ENCODE assay signal across 8 mouse cellular contexts in genomic region chr11:74555716-74556374, GRCm38 (mm10). TPM values are rescaled to one million over a fixed set of nuclear protein-coding genes. Genes with fewer than 3 reads are reported as not detected.
DNase-seq lines count a peak whose midpoint lies in the region; ATAC-seq and TF ChIP-seq lines count a peak whose summit lies in the region.

No protein-coding gene starts in this region.

- no peak overlapping the region for H3K9ac ChIP-seq in hindbrain, embryonic 12.5 days
- H3K9ac ChIP-seq in lung, embryonic 16.5 days (ENCODE audit: low read length), result no peak overlapping the region

- no peaks in the 10 kb centered on the region for H3K27me3 ChIP-seq in hindbrain, embryonic 12.5 days
- no peaks in the 10 kb centered on the region for H3K27me3 ChIP-seq in lung, embryonic 16.5 days (ENCODE audit: control insufficient read depth, insufficient read depth, low read depth, low read length)
- no peaks in the 10 kb centered on the region for H3K27me3 ChIP-seq in spleen, adult 2 months (ENCODE audit: control insufficient read depth, insufficient read depth, low read length)

- 34% methylated on average over 9 of the region's 9 CpGs for WGBS in hindbrain, embryonic 12.5 days
- WGBS in lung, embryonic 16.5 days, result 34% methylated on average over 9 of the region's 9 CpGs
- WGBS in spleen, adult 2 months, result 13% methylated on average over 9 of the region's 9 CpGs

- no peaks in the 10 kb centered on the region for H3K9me3 ChIP-seq in hindbrain, embryonic 12.5 days (replicated peaks)
- H3K9me3 ChIP-seq in lung, embryonic 16.5 days (ENCODE audit: control insufficient read depth, low read length), result no peaks in the 10 kb centered on the region

- DNase-seq in right cerebral cortex, postnatal 10 days (ENCODE audit: low spot score in 2 of 2), result peak; percentile 48 to 50
- no peak for DNase-seq in right cerebral cortex, postnatal 14 days
- DNase-seq in spleen, adult 2 months (ENCODE audit: low read depth in 1 of 2, low spot score in 2 of 2), result peak in 1 of 2 experiments; percentile 61
- no peak for DNase-seq in layer of hippocampus, adult 11-12 months (ENCODE audit: low spot score)
- no peak for DNase-seq in left cerebral cortex, adult 8-10 months (ENCODE audit: low spot score in 2 of 2)

- TF ChIP-seq CTCF in embryonic fibroblast, embryonic 13.5 days (IDR thresholded peaks at IDR 0.05; ENCODE audit: borderline replicate concordance, insufficient read depth, low read length), result no peak
- TF ChIP-seq CTCF in spleen, adult 2 months (IDR thresholded peaks at IDR 0.05; ENCODE audit: extremely low read depth, insufficient read depth, insufficient read length, insufficient replicate concordance), result no peak

- H3K27ac ChIP-seq in embryonic fibroblast, embryonic 13.5 days (ENCODE audit: insufficient read depth, low read length), result 0 out of 2 replicates have a peak overlapping the region, but pooled peaks have one; percentile 3
- H3K27ac ChIP-seq in hindbrain, embryonic 12.5 days, result peak overlapping the region; percentile 44; the same call in 1 of the 2 replicates
- no peak overlapping the region for H3K27ac ChIP-seq in lung, embryonic 16.5 days (ENCODE audit: low read length)
- peak overlapping the region; percentile 36; the same call in 1 of the 2 replicates for H3K27ac ChIP-seq in spleen, adult 2 months (ENCODE audit: insufficient read depth, low read length)

- H3K4me1 ChIP-seq in embryonic fibroblast, embryonic 13.5 days (ENCODE audit: control insufficient read depth, insufficient read depth, low read length), result peaks cover 11% of the 10 kb centered on the region
- peaks cover 19% of the 10 kb centered on the region for H3K4me1 ChIP-seq in hindbrain, embryonic 12.5 days
- H3K4me1 ChIP-seq in lung, embryonic 16.5 days (replicated peaks; ENCODE audit: control insufficient read depth, insufficient read depth, low read length), result peaks cover 19% of the 10 kb centered on the region
- H3K4me1 ChIP-seq in spleen, adult 2 months (ENCODE audit: control insufficient read depth, insufficient read depth, insufficient read length), result peaks cover 13% of the 10 kb centered on the region; the same call in 1 of the 2 replicates

- H3K36me3 ChIP-seq in hindbrain, embryonic 12.5 days, result no peaks in the 10 kb centered on the region
- H3K36me3 ChIP-seq in lung, embryonic 16.5 days (ENCODE audit: control insufficient read depth, insufficient read depth, low read length), result no peaks in the 10 kb centered on the region
- no peaks in the 10 kb centered on the region for H3K36me3 ChIP-seq in spleen, adult 2 months (ENCODE audit: control insufficient read depth, insufficient read depth, low read length)

- H3K4me2 ChIP-seq in hindbrain, embryonic 12.5 days (replicated peaks), result no peak overlapping the region
- no peak overlapping the region for H3K4me2 ChIP-seq in lung, embryonic 16.5 days (ENCODE audit: low read depth, low read length)

- H3K4me3 ChIP-seq in embryonic fibroblast, embryonic 13.5 days (ENCODE audit: insufficient read depth, low read length), result no peak overlapping the region
- no peak overlapping the region for H3K4me3 ChIP-seq in hindbrain, embryonic 12.5 days
- no peak overlapping the region for H3K4me3 ChIP-seq in lung, embryonic 16.5 days (ENCODE audit: low read length)
- no peak overlapping the region for H3K4me3 ChIP-seq in spleen, adult 2 months (ENCODE audit: extremely low read depth, insufficient read depth, insufficient read length)

- ATAC-seq in hindbrain, embryonic 12.5 days (ENCODE audit: low FRiP score), result no peak
- ATAC-seq in lung, embryonic 16.5 days (ENCODE audit: low read depth), result peak; percentile 56

- TF ChIP-seq POLR2A in embryonic fibroblast, embryonic 13.5 days (IDR thresholded peaks at IDR 0.05; ENCODE audit: low read depth, low read length), result no peak
- TF ChIP-seq POLR2A in spleen, adult 2 months (IDR thresholded peaks at IDR 0.05; ENCODE audit: low read depth, low read length), result no peak

RNA-seq across cellular contexts. Expression of gene Rap1gap2, which starts 54.9 kb away (rescaled TPM):
- 7.3 and 12.1 TPM in 2 replicates for polyA plus RNA-seq in embryonic fibroblast, embryonic 13.5 days (2011; ENCODE audit: insufficient read length, low read depth, missing spikeins)
- 7.8 and 8.1 TPM in 2 replicates for polyA plus RNA-seq in hindbrain, embryonic 12.5 days (2016; fragmentation: Nextera tagmentation; extraction: Ambion mirVana)
- polyA plus RNA-seq in lung, embryonic 16.5 days (2015; fragmentation: Nextera tagmentation; extraction: Ambion mirVana), result 1.2 and 1.5 TPM in 2 replicates
- polyA plus RNA-seq in spleen, adult 2 months (2012; rRNA removed), result 11.3 and 13.2 TPM in 2 replicates
- 100 to 1,000 TPM; 154 to 168 (median 162) TPM for total RNA-seq in left cerebral cortex, adult 8-10 months (2022)

Comparison
In these comparisons a context has a peak if more than half of its experiments do, and no peak if none do; other contexts are left out.
1. DNase-seq: peak in right cerebral cortex, postnatal 10 days (2 of 2); none in right cerebral cortex, postnatal 14 days (single experiment), layer of hippocampus, adult 11-12 months (single experiment) and left cerebral cortex, adult 8-10 months (0 of 2).